Mouse (Mus musculus) limb, embryonic 10.5 days (tissue): ENCODE data around the gene Mphosph8. TPM values are rescaled to one million over a fixed set of nuclear protein-coding genes. Genes with fewer than 3 reads are reported as not detected.

Experiments
- DNase-seq: peaks from one replicate; pipeline ENCODE4 v3.0.0-alpha.2; 2017; ENCODE audit warnings: low spot score
- H3K27ac ChIP-seq: fragments of 300-500 bp; sonication (generic); 2 replicates; pipeline ENCODE4 v1.5.1; 2016; ENCODE audit warnings: mild to moderate bottlenecking
- H3K27me3 ChIP-seq: fragments of 300-500 bp; sonication (generic); 2 replicates; pipeline ENCODE4 v1.6.1; 2016; ENCODE audit warnings: low read depth, mild to moderate bottlenecking; ENCODE audit not compliant: poor library complexity, severe bottlenecking
- H3K36me3 ChIP-seq: fragments of 300-500 bp; sonication (generic); 2 replicates; pipeline ENCODE4 v1.6.1; 2016; ENCODE audit warnings: mild to moderate bottlenecking, moderate library complexity
- H3K4me1 ChIP-seq: fragments of 300-500 bp; sonication (generic); 2 replicates; pipeline ENCODE4 v1.6.1; 2016
- H3K4me3 ChIP-seq: fragments of 300-500 bp; sonication (generic); 2 replicates; pipeline ENCODE4 v1.5.1; 2016; ENCODE audit warnings: mild to moderate bottlenecking, moderate library complexity
- H3K9me3 ChIP-seq: fragments of 300-500 bp; sonication (generic); replicated peaks from 2 replicates; pipeline ENCODE4 v1.6.1; 2016; ENCODE audit warnings: mild to moderate bottlenecking
- WGBS: fragments of 180-500 bp; shearing (Covaris S2); methylation state at CpG from one replicate; pipeline ENCODE4 v1.1.7; 2016; 5-methylcytosine and 5-hydroxymethylcytosine counted together
- polyA plus RNA-seq: library from polyadenylated mRNA; unstranded; fragments of >200 nt; fragmentation: Nextera tagmentation; extraction: Ambion mirVana; gene quantifications from 2 replicates; pipeline ENCODE4 v1.2.1, GENCODE M21; 2016

Mphosph8 gene
- polyA plus RNA-seq = 29.3 and 41.7 TPM in 2 replicates

- Histone ChIP-seq H3K4me1 (peaks cover 23% of the 10 kb centered on the region), H3K4me3 (peak within 1 kb of the TSS; percentile 94), H3K27ac (peak within 1 kb of the TSS; percentile 94), H3K36me3 (peaks cover 22% of the 10 kb centered on the region), H3K9me3 (no peaks in the 10 kb centered on the region), H3K27me3 (no peaks in the 10 kb centered on the region)
- WGBS = under 1% methylated on average over 70 of the region's 70 CpGs
- DNase-seq = peak; percentile 100
These were observed at the start of gene Mphosph8 for GRCm38 (mm10) chr14:56667969-56668802. TSS of gene Mphosph8 (plus strand) at chr14:56668248.

- no peaks in the 10 kb centered on the region for H3K27me3 ChIP-seq
- H3K9me3 ChIP-seq = no peaks in the 10 kb centered on the region
- no peaks in the 10 kb centered on the region for H3K4me1 ChIP-seq
- no peak overlapping the region for H3K27ac ChIP-seq
- no peak overlapping the region for H3K4me3 ChIP-seq
- H3K36me3 ChIP-seq = no peaks in the 10 kb centered on the region
- WGBS = 94% methylated on average over 8 of the region's 8 CpGs
- DNase-seq = no peak
These were observed 47.6 kb upstream of the Mphosph8 start for GRCm38 (mm10) chr14:56620425-56620824.

GRCm38 (mm10) chr14:56626202-56626601 lies 41.8 kb upstream of the Mphosph8 start:
- Histone ChIP-seq H3K27me3 (no peaks in the 10 kb centered on the region), H3K27ac (no peak overlapping the region), H3K9me3 (no peaks in the 10 kb centered on the region), H3K4me3 (no peak overlapping the region), H3K4me1 (no peaks in the 10 kb centered on the region), H3K36me3 (no peaks in the 10 kb centered on the region)
- DNase-seq = no peak
- 94% methylated on average over 4 of the region's 4 CpGs for WGBS

- H3K4me1 ChIP-seq = no peaks in the 10 kb centered on the region
- H3K36me3 ChIP-seq = no peaks in the 10 kb centered on the region
- no peak overlapping the region for H3K4me3 ChIP-seq
- WGBS = 94% methylated on average over 3 of the region's 3 CpGs
- H3K9me3 ChIP-seq = no peaks in the 10 kb centered on the region
- DNase-seq = no peak
- no peaks in the 10 kb centered on the region for H3K27me3 ChIP-seq
- no peak overlapping the region for H3K27ac ChIP-seq
These were observed 39.7 kb upstream of the Mphosph8 start for GRCm38 (mm10) chr14:56628336-56628735.

GRCm38 (mm10) chr14:56631109-56631508 lies 36.9 kb upstream of the Mphosph8 start:
- no peaks in the 10 kb centered on the region for H3K36me3 ChIP-seq
- 92% methylated on average over 2 of the region's 2 CpGs for WGBS
- H3K9me3 ChIP-seq = no peaks in the 10 kb centered on the region
- H3K4me1 ChIP-seq = no peaks in the 10 kb centered on the region
- no peaks in the 10 kb centered on the region for H3K27me3 ChIP-seq
- H3K4me3 ChIP-seq = no peak overlapping the region
- no peak overlapping the region for H3K27ac ChIP-seq
- no peak for DNase-seq

- DNase-seq = no peak
- no peaks in the 10 kb centered on the region for H3K36me3 ChIP-seq
- no peaks in the 10 kb centered on the region for H3K4me1 ChIP-seq
- no peaks in the 10 kb centered on the region for H3K27me3 ChIP-seq
- no peak overlapping the region for H3K4me3 ChIP-seq
- H3K27ac ChIP-seq = no peak overlapping the region
- H3K9me3 ChIP-seq = no peaks in the 10 kb centered on the region
- 58% methylated on average over 7 of the region's 7 CpGs for WGBS
These were observed 20.8 kb upstream of the Mphosph8 start for GRCm38 (mm10) chr14:56647206-56647605.

GRCm38 (mm10) chr14:56649448-56649847 lies 18.6 kb upstream of the Mphosph8 start:
- no peak overlapping the region for H3K4me3 ChIP-seq
- H3K27me3 ChIP-seq = no peaks in the 10 kb centered on the region
- no peaks in the 10 kb centered on the region for H3K4me1 ChIP-seq
- no peaks in the 10 kb centered on the region for H3K9me3 ChIP-seq
- DNase-seq = no peak
- H3K27ac ChIP-seq = no peak overlapping the region
- H3K36me3 ChIP-seq = no peaks in the 10 kb centered on the region

GRCm38 (mm10) chr14:56665651-56666050 lies 2.4 kb upstream of the Mphosph8 start:
- Histone ChIP-seq H3K27me3 (no peaks in the 10 kb centered on the region), H3K27ac (no peak overlapping the region), H3K4me1 (peaks cover 29% of the 10 kb centered on the region), H3K4me3 (no peak overlapping the region), H3K9me3 (no peaks in the 10 kb centered on the region), H3K36me3 (no peaks in the 10 kb centered on the region; the same call in 1 of the 2 replicates)
- DNase-seq = no peak
- 78% methylated on average over 5 of the region's 5 CpGs for WGBS

- 81% methylated on average over 3 of the region's 3 CpGs for WGBS
- H3K4me1 ChIP-seq = peaks cover 25% of the 10 kb centered on the region
- H3K27ac ChIP-seq = peak overlapping the region; percentile 94
- no peaks in the 10 kb centered on the region for H3K9me3 ChIP-seq
- no peaks in the 10 kb centered on the region for H3K27me3 ChIP-seq
- H3K4me3 ChIP-seq = peak overlapping the region; percentile 94; the same call in 1 of the 2 replicates
- peaks cover 9% of the 10 kb centered on the region for H3K36me3 ChIP-seq
- no peak for DNase-seq
These were observed 1.1 kb upstream of the Mphosph8 start for GRCm38 (mm10) chr14:56666909-56667308.

- 13% methylated on average over 13 of the region's 13 CpGs for WGBS
- peaks cover 31% of the 10 kb centered on the region for H3K36me3 ChIP-seq
- DNase-seq = peak; percentile 35
- no peaks in the 10 kb centered on the region for H3K27me3 ChIP-seq
- no peaks in the 10 kb centered on the region for H3K9me3 ChIP-seq
- H3K27ac ChIP-seq = peak overlapping the region; percentile 94
- peaks cover 20% of the 10 kb centered on the region for H3K4me1 ChIP-seq
- H3K4me3 ChIP-seq = peak overlapping the region; percentile 94
These were observed 1.1 kb downstream of the Mphosph8 start for GRCm38 (mm10) chr14:56669046-56669620.

- H3K4me3 ChIP-seq = no peak overlapping the region
- no peak for DNase-seq
- no peaks in the 10 kb centered on the region for H3K9me3 ChIP-seq
- WGBS = 42% methylated on average over 1 of the region's 1 CpGs
- no peak overlapping the region for H3K27ac ChIP-seq
- H3K36me3 ChIP-seq = peaks cover 100% of the 10 kb centered on the region
- no peaks in the 10 kb centered on the region for H3K27me3 ChIP-seq
- no peaks in the 10 kb centered on the region for H3K4me1 ChIP-seq
These were observed 17.4 kb downstream of the Mphosph8 start for GRCm38 (mm10) chr14:56685426-56685825.

GRCm38 (mm10) chr14:56689116-56689515 lies 21.1 kb downstream of the Mphosph8 start:
- H3K36me3 ChIP-seq = peaks cover 100% of the 10 kb centered on the region
- DNase-seq = no peak
- no peak overlapping the region for H3K4me3 ChIP-seq
- H3K9me3 ChIP-seq = no peaks in the 10 kb centered on the region
- no peaks in the 10 kb centered on the region for H3K27me3 ChIP-seq
- WGBS = 94% methylated on average over 1 of the region's 1 CpGs
- no peaks in the 10 kb centered on the region for H3K4me1 ChIP-seq
- no peak overlapping the region for H3K27ac ChIP-seq

- peaks cover 100% of the 10 kb centered on the region for H3K36me3 ChIP-seq
- 89% methylated on average over 1 of the region's 1 CpGs for WGBS
- H3K27ac ChIP-seq = no peak overlapping the region
- no peaks in the 10 kb centered on the region for H3K9me3 ChIP-seq
- no peaks in the 10 kb centered on the region for H3K4me1 ChIP-seq
- no peaks in the 10 kb centered on the region for H3K27me3 ChIP-seq
- H3K4me3 ChIP-seq = no peak overlapping the region
- DNase-seq = no peak
These were observed 21.7 kb downstream of the Mphosph8 start for GRCm38 (mm10) chr14:56689766-56690165.
